Mouse (Mus musculus) ovary, adult 18-20 months (tissue): Measurements from ENCODE around the gene Unc80.

ENCODE experiments used
- DNase-seq: peaks from one replicate; pipeline ENCODE4 v3.0.0; 2022; ENCODE audit warnings: low spot score, mixed read lengths

Gene Unc80

GRCm38 (mm10) chr1:66704523-66704922, 236.4 kb downstream of the Unc80 start:
- no peak for DNase-seq

GRCm38 (mm10) chr1:66712859-66713258, 244.7 kb downstream of the Unc80 start:
- no peak for DNase-seq

- no peak for DNase-seq
Measured at GRCm38 (mm10) chr1:66730581-66730980, 262.4 kb downstream of the Unc80 start.
